Mouse (Mus musculus): ENCODE results near the gene Mgat4e. TPM values are rescaled to one million over a fixed set of nuclear protein-coding genes. Genes with fewer than 3 reads are reported as not detected.
A peak's percentile ranks its signal among the peaks of the same experiment; 100 is the strongest.

Mgat4e gene
- total and polyA plus RNA-seq, 3 experiments, result not detected

DNA sequence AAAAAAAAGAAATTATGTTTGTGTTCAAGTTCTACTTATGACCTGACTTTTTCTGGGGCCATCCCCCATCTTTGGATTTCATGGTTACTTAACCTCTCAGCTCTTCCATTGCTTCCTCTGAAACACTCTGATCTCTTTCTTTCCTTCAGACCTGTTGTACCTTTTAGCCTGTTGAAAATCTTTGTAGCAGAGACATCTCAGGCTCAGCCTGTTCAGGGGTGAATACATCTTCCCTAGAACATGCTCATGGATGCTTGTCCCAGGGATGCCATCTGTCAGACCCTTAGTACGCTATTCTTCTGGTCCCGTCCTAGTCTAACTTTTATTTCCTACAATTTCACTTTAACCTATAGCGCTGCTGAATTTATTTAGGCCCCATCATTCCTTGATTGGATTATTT is 9.7 kb upstream of the Mgat4e start:
- 90% methylated on average over 3 of the region's 3 CpGs for WGBS
- DNase-seq, result no peak
- TF ChIP-seq CTCF (IDR thresholded peaks at IDR 0.05), result no peak
- TF ChIP-seq POLR2A (IDR thresholded peaks at IDR 0.05; ENCODE audit: insufficient read depth, low read depth, low read length), result no peak
- no peak for TF ChIP-seq EP300 (IDR thresholded peaks at IDR 0.05; ENCODE audit: insufficient read depth, low read depth, low read length)
- Histone ChIP-seq H3K27me3 (ENCODE audit: control insufficient read depth, insufficient read depth, low read length) (no peaks in the 10 kb centered on the region), H3K79me2 (replicated peaks; ENCODE audit: control insufficient read depth, insufficient read depth, low read length) (peaks cover 11% of the 10 kb centered on the region), H3K9ac (ENCODE audit: low read depth, low read length) (no peak overlapping the region), H3K4me1 (ENCODE audit: control insufficient read depth, insufficient read depth, low read length) (peaks cover 3% of the 10 kb centered on the region), H3K4me3 (no peak overlapping the region), H3K27ac (peak overlapping the region; percentile 91; the same call in 1 of the 2 replicates), H3K36me3 (ENCODE audit: control insufficient read depth, insufficient read depth, low read length) (0 out of 2 replicates have a peak, but pooled peaks cover 4% of the 10 kb centered on the region)
- intact Hi-C loops (cut with DNase I), result no loop called here

- TF ChIP-seq CTCF (IDR thresholded peaks at IDR 0.05), result no peak
- no peak for TF ChIP-seq POLR2A (IDR thresholded peaks at IDR 0.05; ENCODE audit: insufficient read depth, low read depth, low read length)
- TF ChIP-seq EP300 (IDR thresholded peaks at IDR 0.05; ENCODE audit: insufficient read depth, low read depth, low read length), result no peak
- intact Hi-C loops (cut with DNase I), result no loop called here
- Histone ChIP-seq H3K9ac (ENCODE audit: low read depth, low read length) (no peak overlapping the region), H3K4me3 (no peak overlapping the region), H3K27me3 (ENCODE audit: control insufficient read depth, insufficient read depth, low read length) (no peaks in the 10 kb centered on the region), H3K79me2 (replicated peaks; ENCODE audit: control insufficient read depth, insufficient read depth, low read length) (peaks cover 9% of the 10 kb centered on the region), H3K27ac (no peak overlapping the region), H3K4me1 (ENCODE audit: control insufficient read depth, insufficient read depth, low read length) (peaks cover 3% of the 10 kb centered on the region), H3K36me3 (ENCODE audit: control insufficient read depth, insufficient read depth, low read length) (0 out of 2 replicates have a peak, but pooled peaks cover 4% of the 10 kb centered on the region)
- no peak for DNase-seq
- 78% methylated on average over 5 of the region's 5 CpGs for WGBS
These were observed 9.0 kb upstream of the Mgat4e start for GRCm38 (mm10) chr1:134558511-134558910.

GRCm38 (mm10) chr1:134556671-134557218 is 7.3 kb upstream of the Mgat4e start:
- H3K27me3 ChIP-seq (ENCODE audit: control insufficient read depth, insufficient read depth, low read length), result no peaks in the 10 kb centered on the region
- peak overlapping the region; percentile 85 for H3K27ac ChIP-seq
- H3K79me2 ChIP-seq (replicated peaks; ENCODE audit: control insufficient read depth, insufficient read depth, low read length), result peaks cover 9% of the 10 kb centered on the region
- DNase-seq, result peak; percentile 94 to 98
- intact Hi-C loops (cut with DNase I), result loop anchor here (2.0 kb wide), 1 partner anchor 62 kb away; the partner anchor contains the start of gene Rabif
- peaks cover 3% of the 10 kb centered on the region for H3K4me1 ChIP-seq (ENCODE audit: control insufficient read depth, insufficient read depth, low read length)
- H3K36me3 ChIP-seq (ENCODE audit: control insufficient read depth, insufficient read depth, low read length), result 0 out of 2 replicates have a peak, but pooled peaks cover 1% of the 10 kb centered on the region
- peak overlapping the region; percentile 78 for H3K9ac ChIP-seq (ENCODE audit: low read depth, low read length)
- peak overlapping the region; percentile 94 for H3K4me3 ChIP-seq
- TF ChIP-seq POLR2A (IDR thresholded peaks at IDR 0.05; ENCODE audit: insufficient read depth, low read depth, low read length), result peak; percentile 68; the same call in 1 of the 2 replicates
- no peak for TF ChIP-seq CTCF (IDR thresholded peaks at IDR 0.05)
- WGBS, result under 1% methylated on average over 35 of the region's 35 CpGs

- intact Hi-C loops (cut with DNase I), result loop anchor here (2.0 kb wide), 1 partner anchor 61 kb away; the partner anchor contains the start of gene Rabif
- TF ChIP-seq EP300 (IDR thresholded peaks at IDR 0.05; ENCODE audit: insufficient read depth, low read depth, low read length) (no peak), CTCF (IDR thresholded peaks at IDR 0.05) (no peak), POLR2A (IDR thresholded peaks at IDR 0.05; ENCODE audit: insufficient read depth, low read depth, low read length) (no peak)
- Histone ChIP-seq H3K27me3 (ENCODE audit: control insufficient read depth, insufficient read depth, low read length) (no peaks in the 10 kb centered on the region), H3K79me2 (replicated peaks; ENCODE audit: control insufficient read depth, insufficient read depth, low read length) (peaks cover 6% of the 10 kb centered on the region), H3K36me3 (ENCODE audit: control insufficient read depth, insufficient read depth, low read length) (no peaks in the 10 kb centered on the region), H3K4me1 (ENCODE audit: control insufficient read depth, insufficient read depth, low read length) (peaks cover 3% of the 10 kb centered on the region), H3K4me3 (peak overlapping the region; percentile 94), H3K9ac (ENCODE audit: low read depth, low read length) (peak overlapping the region; percentile 78), H3K27ac (peak overlapping the region; percentile 85)
- peak in 1 of 2 experiments; percentile 22 for DNase-seq
- 3% methylated on average over 45 of the region's 46 CpGs for WGBS
These were observed 6.6 kb upstream of the Mgat4e start for GRCm38 (mm10) chr1:134555871-134556670.

DNA sequence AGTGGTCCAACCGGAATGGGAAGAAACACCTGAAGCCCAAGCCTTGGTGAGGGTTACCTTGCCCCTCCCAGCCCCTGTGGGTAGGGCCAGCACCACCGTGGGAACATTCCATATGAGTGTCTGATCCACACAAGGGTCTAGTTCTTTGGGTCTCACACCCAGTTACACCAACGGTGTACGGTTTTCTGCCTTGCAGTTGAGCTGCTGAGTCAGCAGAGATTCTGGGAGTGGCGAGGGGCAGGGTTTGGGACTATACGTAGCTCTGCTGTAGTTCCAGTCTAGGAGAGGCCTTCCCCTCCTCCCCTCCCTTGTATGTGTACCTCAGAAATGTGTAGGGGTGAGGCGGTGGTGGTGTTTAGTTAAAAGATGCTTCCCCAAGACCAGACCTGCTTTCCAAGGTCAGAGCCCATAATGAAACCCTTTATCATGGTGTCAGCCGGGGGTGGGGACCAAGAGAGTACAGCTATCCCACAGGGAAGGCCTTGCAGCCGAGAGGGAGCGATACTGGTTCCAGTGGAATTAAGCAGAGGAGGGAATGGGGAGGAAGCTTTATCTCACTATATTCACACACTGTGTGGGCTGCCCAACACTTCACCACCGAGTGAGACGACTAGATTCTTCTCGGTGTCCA is 5.9 kb upstream of the Mgat4e start:
- no peak for DNase-seq
- Histone ChIP-seq H3K27ac (no peak overlapping the region), H3K79me2 (replicated peaks; ENCODE audit: control insufficient read depth, insufficient read depth, low read length) (no peaks in the 10 kb centered on the region), H3K36me3 (ENCODE audit: control insufficient read depth, insufficient read depth, low read length) (no peaks in the 10 kb centered on the region), H3K4me1 (ENCODE audit: control insufficient read depth, insufficient read depth, low read length) (peaks cover 3% of the 10 kb centered on the region), H3K4me3 (no peak overlapping the region), H3K27me3 (ENCODE audit: control insufficient read depth, insufficient read depth, low read length) (no peaks in the 10 kb centered on the region), H3K9ac (ENCODE audit: low read depth, low read length) (no peak overlapping the region)
- TF ChIP-seq EP300 (IDR thresholded peaks at IDR 0.05; ENCODE audit: insufficient read depth, low read depth, low read length) (no peak), POLR2A (IDR thresholded peaks at IDR 0.05; ENCODE audit: insufficient read depth, low read depth, low read length) (no peak), CTCF (IDR thresholded peaks at IDR 0.05) (no peak)
- intact Hi-C loops (cut with DNase I), result no loop called here
- 52% methylated on average over 13 of the region's 13 CpGs for WGBS

Measured in heart, adult 2 months (tissue).